Mouse (Mus musculus) small intestine, adult 2 months (tissue): Measurements from ENCODE around the gene Stx11.

ENCODE experiments used
- CTCF ChIP-seq: fragments of 200-500 bp; IDR thresholded peaks from 2 replicates; pipeline ENCODE4 v1.5.1; 2012; ENCODE audit warnings: low read depth, mild to moderate bottlenecking, control low read depth, inconsistent platforms, low read length, moderate library complexity, mixed read lengths; ENCODE audit not compliant: insufficient replicate concordance, insufficient read length; ENCODE audit errors: extremely low read depth
- POLR2A ChIP-seq: fragments of 200-500 bp; IDR thresholded peaks from 2 replicates; pipeline ENCODE4 v1.6.1; 2012; ENCODE audit warnings: low read depth, mild to moderate bottlenecking, control low read depth, inconsistent platforms, low read length, moderate library complexity

- TF ChIP-seq POLR2A (no peak), CTCF (no peak)
Measured at GRCm38 (mm10) chr10:12993411-12994039, 29.4 kb upstream of the Stx11 start.
